Mouse (Mus musculus) inflammation-experienced regulatory T-cells, adult 16 weeks (primary cell): ENCODE measurements around the gene Ppm1l. TPM values are rescaled to one million over a fixed set of nuclear protein-coding genes. Genes with fewer than 3 reads are reported as not detected.

Source experiments
- polyA plus RNA-seq: library from polyadenylated mRNA; unstranded; fragments of 100-300 nt; shearing (Covaris generic); gene quantifications from one replicate; pipeline ENCODE4 v1.2.1, GENCODE M21; 2017

Gene Ppm1l
- polyA plus RNA-seq: 4.8 TPM

DNA sequence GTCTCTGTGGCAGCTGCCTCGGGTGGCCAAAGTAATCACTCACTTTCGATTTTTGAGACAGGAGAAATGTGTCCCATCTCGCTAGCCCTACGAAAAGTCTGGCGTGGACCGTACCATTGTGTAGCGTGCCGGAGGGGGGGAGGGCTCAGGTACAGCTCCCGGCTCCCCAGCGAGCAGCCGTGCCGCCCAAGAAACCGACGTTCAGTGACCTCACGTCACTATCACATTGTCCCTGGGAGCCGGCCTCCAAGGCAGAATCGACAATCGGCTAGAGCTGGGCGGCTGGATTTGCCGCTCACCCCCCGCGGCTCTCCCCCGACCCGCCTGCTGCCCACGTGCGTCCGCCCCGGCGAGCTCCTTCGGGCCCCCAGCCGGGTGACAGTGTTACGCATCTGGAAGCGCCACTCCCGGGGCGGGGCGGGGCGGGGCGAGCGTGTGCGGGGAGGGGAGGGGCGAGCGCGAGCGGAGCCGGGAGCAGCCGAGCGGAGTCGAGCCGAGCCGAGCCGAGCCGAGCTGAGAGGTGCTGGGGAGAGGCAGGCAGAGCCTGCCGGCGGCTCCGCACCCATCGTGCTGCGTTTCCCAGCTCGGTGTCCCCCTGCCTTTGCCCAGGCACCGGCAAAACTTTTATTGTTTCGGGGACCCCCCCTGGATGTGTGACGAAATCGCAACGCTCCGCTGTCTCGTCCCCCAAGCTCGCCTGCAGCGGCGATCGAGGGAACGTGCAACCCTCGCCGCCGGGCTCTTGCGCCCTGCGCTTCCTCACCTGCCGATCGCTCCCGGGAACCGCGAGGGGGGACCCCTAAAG is at the start of gene Ppm1l:
TSS of gene Ppm1l (plus strand) at position 471 of the 805 bp plus-strand sequence.

DNA sequence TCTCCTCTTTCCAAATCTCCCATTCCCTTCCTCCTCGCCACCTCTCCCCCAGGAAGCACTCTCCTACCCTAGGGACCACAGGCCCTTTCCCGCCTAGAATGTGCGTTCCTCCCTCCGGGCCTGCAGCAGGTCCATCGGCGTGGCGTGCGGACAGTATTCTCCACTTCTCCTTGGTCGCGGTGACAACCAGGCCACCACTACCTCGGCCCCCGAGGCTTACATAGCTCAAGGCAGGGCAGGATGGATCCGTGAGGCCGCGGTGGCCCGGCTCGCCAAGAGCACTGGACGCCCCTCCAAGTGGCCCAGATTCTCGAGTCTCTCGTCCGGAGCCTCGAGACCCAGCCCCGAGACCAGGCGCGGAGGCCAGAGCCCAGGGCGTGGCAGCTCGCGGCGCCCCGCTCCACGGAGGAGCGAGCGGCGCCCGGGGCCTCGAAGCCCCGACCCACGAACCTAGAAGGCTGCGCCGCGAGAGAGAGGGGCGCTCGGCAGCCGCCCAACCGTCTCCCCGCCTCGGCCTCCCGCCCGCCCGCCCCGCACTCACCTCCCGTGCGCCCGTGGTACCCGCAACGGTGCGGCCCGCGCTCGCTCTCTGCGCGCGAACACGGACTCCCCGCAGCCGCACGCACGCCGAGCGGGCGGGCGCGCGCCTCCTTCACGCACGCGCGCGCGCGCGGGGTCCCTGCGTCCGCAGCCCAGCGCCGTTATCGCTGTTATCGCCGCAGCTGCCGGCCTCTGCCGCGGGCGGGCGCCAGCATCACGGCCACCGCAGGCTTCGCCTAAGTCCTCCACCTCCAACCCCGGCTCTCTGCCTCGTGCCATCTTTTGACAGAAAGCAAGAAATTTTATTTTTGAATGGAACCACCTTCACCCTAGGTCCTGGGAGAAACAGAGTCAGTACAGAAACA is 281.9 kb downstream of the Ppm1l start, which contains the start of gene B3galnt1:
TSS of gene B3galnt1 (minus strand) at position 700 of the 905 bp plus-strand sequence.

Other genes starting within 250 kb of the Ppm1l start
- 34.0 TPM for gene Kpna4, start 189.7 kb upstream of the Ppm1l start, polyA plus RNA-seq
- not detected for gene Arl14, start 94.4 kb upstream of the Ppm1l start, polyA plus RNA-seq